Mouse (Mus musculus): ENCODE data around the gene Sdk1.

- no peak for TF ChIP-seq CTCF (IDR thresholded peaks at IDR 0.05; ENCODE audit: low read depth, low read length)
- no peak for TF ChIP-seq POLR2A (IDR thresholded peaks at IDR 0.05; ENCODE audit: borderline replicate concordance, low read depth, low read length)
Observed at GRCm38 (mm10) chr5:142113210-142114175, 872.2 kb downstream of the Sdk1 start.

All from bone marrow macrophage, adult 2 months (primary cell).